Mouse (Mus musculus) T-cell, adult 2 months (primary cell): ENCODE measurements around the gene Ect2l.

Experiments used
- DNase-seq: peaks from one replicate; pipeline ENCODE4 v3.0.0; 2022; ENCODE audit warnings: low spot score

Gene Ect2l

DNA sequence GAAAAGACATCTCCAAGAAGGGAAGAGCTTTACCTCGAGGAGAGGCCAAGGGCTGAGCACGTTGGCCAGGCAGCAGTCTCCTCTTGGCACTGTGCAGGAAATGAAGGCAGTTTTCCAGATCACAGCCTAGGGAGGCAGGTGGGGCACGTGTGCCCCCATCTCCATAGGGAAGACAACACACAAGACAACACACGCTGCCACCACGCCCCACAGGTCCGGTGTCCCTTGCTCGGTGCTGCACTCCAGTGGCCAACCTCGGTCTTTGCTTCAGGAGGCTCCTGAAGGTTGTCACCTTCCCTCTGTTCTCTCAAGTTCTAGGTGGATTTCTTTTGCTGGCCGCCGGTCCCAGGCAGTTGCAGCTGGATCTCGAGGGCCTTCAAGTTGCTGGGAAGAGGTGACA, at the start of gene Ect2l:
Ect2l (minus strand) TSS at position 165 of the 400 bp plus-strand sequence.
- peak; percentile 20 for DNase-seq

DNA sequence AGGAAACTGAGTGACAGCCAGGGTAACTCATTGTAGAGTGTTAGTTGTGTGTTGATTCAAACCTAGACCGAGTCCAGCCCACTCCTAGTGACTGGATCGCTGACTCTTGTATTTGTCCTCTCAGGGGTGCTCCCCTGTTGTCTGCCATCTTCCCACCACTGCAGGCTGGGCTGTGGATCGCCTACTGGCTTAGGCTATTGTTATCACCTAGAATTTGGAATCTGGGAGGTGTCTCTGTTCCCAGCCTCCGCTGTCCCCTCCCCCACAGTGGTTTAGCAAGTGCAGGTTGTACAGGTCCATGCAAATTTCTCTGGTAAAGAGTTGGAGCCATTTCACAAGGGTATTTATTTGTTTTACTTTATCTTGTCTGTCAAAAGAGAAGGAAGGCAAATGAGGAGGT, 40.7 kb upstream of the Ect2l start:
- no peak for DNase-seq

DNA sequence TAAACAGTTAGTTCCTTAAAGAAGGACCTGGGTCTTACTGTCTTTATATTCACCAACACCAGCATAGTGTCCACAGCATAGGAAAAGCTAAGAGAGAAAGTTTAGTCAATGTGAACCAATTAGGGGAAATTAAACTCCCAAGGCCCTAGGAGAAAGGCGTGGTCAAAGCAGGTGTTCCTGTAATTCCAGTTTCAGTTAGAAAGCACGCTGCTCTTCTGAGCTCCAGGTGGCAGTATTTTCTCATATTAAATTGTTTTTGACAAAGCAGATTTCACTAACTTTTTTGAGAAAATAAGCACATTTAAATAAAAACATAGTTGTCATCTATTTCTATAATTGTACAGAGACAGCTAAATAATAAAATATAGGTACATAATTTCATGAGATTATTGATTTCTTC, 32.9 kb upstream of the Ect2l start:
- no peak for DNase-seq

- DNase-seq: no peak
Observed at GRCm38 (mm10) chr10:18237191-18237590, 26.5 kb upstream of the Ect2l start.

DNA sequence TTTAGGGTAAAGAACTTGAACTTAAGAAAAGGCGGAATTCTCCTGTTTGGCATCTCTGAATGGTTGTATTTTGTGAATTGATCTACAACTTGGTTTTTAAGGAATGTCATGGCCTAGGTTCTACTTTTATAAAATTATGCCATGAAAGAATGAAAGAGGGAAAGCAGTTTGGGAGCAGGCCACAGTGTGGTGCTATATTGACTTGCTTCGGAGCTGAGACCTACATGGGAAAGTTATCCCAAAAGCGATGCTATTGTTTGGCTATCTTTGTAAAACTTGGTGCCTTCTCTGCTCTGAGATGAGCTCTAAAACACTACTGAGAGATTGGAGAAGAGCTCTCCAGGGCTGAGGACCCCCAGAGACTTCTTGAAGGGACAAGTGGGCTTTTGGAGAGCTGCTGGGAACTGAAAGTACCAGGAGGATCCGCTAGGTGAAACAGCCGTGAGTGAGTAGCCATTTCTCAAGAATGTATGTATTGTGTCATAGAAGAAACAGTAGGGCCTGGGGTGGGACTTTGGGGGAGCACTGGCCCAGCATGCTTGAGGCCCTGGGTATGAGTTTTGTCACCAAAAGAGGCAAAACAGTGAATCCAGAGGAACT, 25.7 kb upstream of the Ect2l start:
- DNase-seq: no peak

DNA sequence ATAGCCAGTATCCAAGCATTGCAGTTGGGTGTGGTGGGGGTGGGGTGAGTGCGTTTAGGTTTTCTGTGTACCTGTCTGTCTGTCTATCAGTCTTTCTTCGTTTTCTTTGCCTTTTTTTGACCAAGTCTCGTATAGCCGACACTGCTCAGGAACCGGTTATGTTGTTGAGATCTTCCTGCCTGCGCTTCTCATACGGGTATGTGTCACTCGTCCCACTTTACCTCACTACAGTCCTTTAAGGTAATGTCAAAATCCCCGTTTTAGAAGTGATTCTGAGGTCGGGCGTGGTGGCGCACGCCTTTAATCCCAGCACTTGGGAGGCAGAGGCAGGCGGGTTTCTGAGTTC, 24.7 kb upstream of the Ect2l start:
- no peak for DNase-seq

GRCm38 (mm10) chr10:18234560-18235401, 24.1 kb upstream of the Ect2l start, which contains the start of gene Ccdc28a:
TSS of gene Ccdc28a (minus strand) at chr10:18234998.
- peak; percentile 95 for DNase-seq

DNA sequence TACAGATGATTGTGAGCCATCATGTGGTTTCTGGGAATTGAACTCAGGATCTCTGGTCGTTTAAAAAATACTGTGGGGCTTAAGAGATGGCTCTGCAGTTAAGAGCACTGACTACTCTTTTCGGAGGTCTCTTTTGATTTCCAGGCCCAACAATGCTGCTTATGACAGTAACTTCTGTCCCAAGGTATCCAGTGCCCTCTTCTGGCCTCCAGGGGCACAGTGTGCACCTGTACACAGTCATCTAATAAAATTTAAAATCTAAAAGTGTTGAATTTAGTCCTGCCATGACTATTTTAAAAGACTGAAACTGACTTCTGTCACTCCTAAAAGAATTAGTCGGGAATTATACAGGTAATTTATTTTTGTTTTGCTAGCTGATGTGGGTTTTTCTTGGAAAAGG, 23.2 kb upstream of the Ect2l start:
- DNase-seq: peak; percentile 32

DNA sequence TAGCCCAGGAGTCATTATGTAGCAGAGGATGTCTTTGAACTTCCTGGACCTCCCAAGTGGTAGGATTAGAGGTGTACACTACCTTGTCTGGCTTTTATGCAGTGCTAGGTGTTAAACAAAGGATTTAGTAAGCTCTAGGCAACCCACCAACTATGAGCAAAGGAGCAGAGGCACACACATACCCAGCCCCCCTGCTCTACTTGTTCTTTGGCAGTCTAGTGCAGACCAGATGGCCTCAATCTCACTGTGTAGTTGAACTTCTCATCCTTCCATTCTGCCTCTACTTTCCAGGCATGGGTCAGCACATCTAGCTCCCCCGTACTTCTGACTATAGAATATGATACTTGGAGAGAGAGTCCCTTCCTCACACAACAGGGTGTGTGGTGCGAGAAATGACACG, 13.7 kb upstream of the Ect2l start:
- no peak for DNase-seq

DNA sequence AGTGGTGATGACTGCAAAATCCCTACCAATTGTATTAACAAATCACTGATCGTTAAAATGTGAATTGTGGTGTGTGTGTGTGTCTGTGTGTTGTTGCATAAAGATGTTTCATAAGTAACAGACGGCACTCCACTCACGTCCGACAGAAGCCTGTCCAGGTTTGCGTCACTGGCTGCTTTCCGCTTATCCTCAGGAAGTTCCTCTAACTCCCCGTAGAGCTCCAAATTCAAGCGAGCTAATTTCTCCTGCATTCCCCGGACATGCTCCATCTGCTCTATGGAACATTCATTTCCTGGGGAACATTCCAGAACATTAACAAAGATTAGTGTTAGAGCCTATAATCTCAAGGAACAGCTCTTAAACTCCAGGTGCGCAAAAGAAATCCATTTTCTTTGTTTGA, 8.7 kb upstream of the Ect2l start:
- no peak for DNase-seq

- no peak for DNase-seq
Observed at GRCm38 (mm10) chr10:18214124-18214523, 3.4 kb upstream of the Ect2l start.

DNA sequence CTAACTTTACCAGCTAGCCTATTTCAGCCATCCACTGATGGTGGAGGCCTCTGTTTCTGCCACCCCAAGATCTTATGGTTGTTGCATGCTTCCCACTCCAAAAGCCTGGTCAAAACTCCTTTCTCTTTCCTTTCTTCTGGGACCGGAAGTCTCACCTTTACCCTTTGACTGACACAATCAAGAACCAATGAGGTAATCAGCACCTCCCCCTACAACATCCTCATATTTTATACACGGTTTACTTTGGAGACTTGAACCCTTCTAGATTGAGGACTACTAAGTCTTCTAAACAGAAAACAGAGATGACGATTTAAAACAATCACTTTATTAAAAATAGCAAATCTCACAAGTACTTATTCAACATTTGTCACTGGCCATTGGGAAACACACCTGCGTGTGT, 2.7 kb upstream of the Ect2l start:
- DNase-seq: no peak

- no peak for DNase-seq
Observed at GRCm38 (mm10) chr10:18210119-18210518, 571 bp downstream of the Ect2l start.

DNA sequence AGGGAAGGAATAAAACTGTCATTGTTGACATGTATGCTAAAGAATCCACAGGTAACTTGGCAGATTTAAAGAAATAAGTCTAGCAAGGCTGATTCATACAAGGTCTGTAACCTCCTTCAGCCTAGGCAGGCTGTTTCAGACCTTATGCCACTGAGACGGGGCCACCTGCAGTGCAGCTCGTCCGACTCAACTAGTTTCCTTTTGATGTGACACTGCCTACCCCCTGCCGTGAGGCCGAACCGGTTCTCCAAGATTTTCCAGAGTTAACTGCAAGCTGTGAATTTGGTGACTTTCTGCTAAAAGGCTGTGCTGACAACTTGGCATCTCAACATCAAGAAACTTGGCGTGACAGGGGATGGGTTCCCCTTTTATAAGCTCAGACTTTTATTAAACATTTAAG, 6.6 kb downstream of the Ect2l start:
- DNase-seq: no peak

- DNase-seq: no peak
Observed at GRCm38 (mm10) chr10:18202401-18202800, 8.3 kb downstream of the Ect2l start.

GRCm38 (mm10) chr10:18200656-18201055, 10.0 kb downstream of the Ect2l start:
- DNase-seq: no peak

- DNase-seq: no peak
Observed at GRCm38 (mm10) chr10:18199919-18200318, 10.8 kb downstream of the Ect2l start.

GRCm38 (mm10) chr10:18198286-18199015, 12.2 kb downstream of the Ect2l start:
- no peak for DNase-seq

- peak; percentile 81 for DNase-seq
Observed at GRCm38 (mm10) chr10:18197206-18197979, 13.3 kb downstream of the Ect2l start.

DNA sequence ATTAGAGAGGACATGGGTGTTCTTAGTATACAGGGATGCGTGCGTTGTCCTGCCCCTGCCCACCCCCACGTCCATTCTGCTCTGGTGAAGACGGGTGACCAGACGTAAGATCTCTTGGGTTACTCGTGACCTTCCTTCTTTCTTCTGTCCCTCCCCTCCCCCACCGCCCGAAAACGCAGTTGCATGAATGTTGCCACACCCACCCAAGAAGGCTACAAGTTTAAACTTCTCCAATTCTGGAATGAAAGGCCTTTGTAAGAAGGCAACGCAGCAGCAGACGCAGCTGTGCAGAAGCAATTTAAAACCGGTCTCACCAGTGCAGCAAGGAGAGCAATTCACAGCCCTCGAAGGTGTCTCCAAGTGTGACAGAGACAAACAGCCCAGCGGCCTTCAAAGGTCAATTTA, 16.0 kb downstream of the Ect2l start:
- no peak for DNase-seq

GRCm38 (mm10) chr10:18194156-18194555, 16.5 kb downstream of the Ect2l start:
- no peak for DNase-seq

DNA sequence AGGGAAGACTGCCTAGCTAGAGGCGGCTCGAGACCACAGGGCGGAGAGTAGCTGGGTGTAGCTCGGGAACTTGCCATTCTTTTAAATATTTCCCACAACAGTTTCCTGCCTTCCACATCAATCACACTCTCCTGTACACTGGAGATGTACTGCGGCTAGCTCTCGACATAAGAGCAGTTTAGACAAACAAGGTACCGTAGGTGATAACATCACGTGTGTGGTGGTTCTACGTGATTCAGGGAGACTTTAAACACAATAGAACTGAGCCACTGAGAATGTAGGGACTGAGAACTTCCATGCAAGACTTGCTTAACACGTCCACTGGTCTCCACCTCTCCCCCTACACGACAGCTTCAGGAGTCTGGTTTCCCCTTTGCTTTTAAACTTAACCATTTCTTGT, 17.5 kb downstream of the Ect2l start:
- peak; percentile 79 for DNase-seq
